Mouse (Mus musculus) megakaryocyte-erythroid progenitor cell, adult 5-6 weeks (primary cell): ENCODE results near the gene Cdkl2. TPM values are rescaled to one million over a fixed set of nuclear protein-coding genes. Genes with fewer than 3 reads are reported as not detected.

ENCODE experiments used
- ATAC-seq: replicated peaks from 2 replicates; pipeline ENCODE4 v1.8.0; 2016; ENCODE audit warnings: mild to moderate bottlenecking, inconsistent platforms; ENCODE audit not compliant: severe bottlenecking, poor library complexity, low FRiP score, low TSS enrichment
- total RNA-seq, 2 experiments: library from RNA; stranded (forward) in 1 of 2; stranded (reverse) in 1 of 2; fragments of 200-1000, 215-1000 nt in 1 of 2; fragments of >200 nt in 1 of 2; fragmentation: Nextera tagmentation in 1 of 2; gene quantifications; 2 replicates each; pipeline ENCODE4 v1.2.3; 2014 to 2017

Gene Cdkl2
- total RNA-seq, 2 experiments from 2014 or later = 0.14 TPM; not detected in 1

DNA sequence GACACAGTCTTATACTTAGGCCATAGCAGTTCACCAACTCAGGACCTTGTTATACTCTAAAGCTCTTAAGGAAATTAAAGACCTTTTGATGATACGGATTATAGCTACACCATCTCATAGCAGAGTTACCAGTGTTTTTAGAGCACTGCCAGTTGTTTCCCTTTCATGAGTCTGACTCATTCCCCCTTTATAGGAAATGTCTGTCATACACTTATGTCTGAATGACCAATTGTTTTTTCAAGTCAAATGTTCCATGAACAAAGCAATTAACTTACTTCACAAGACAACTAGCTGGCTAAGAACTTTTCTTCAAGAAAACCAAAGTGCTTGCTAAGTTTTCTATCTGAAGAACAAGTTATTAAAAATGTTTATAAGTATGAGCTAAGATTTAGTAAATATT is 83.7 kb downstream of the Cdkl2 start:
- no peak for ATAC-seq

- no peak for ATAC-seq
These were observed 84.6 kb downstream of the Cdkl2 start for GRCm38 (mm10) chr5:91959096-91959495.

- ATAC-seq = peak; percentile 53
These were observed 86.5 kb downstream of the Cdkl2 start for GRCm38 (mm10) chr5:91956991-91957760.

Other genes with a start within 250 kb of the Cdkl2 start
- gene Rchy1, start 80.8 kb downstream of the Cdkl2 start, total RNA-seq (2014; fragmentation: Nextera tagmentation) = 46.6 and 56.5 TPM in 2 replicates
- gene Rchy1, start 80.8 kb downstream of the Cdkl2 start, total RNA-seq (2017) = 60.0 and 64.2 TPM in 2 replicates
- not detected in 2 replicates for gene Odaph, start 56.4 kb downstream of the Cdkl2 start, total RNA-seq (2014; fragmentation: Nextera tagmentation)
- 1.2 TPM in 1 of 2 replicates, not detected in the other for gene Odaph, start 56.4 kb downstream of the Cdkl2 start, total RNA-seq (2017)
- gene G3bp2, start 39.8 kb upstream of the Cdkl2 start, total RNA-seq (2014; fragmentation: Nextera tagmentation) = 58.2 and 67.8 TPM in 2 replicates
- gene G3bp2, start 39.8 kb upstream of the Cdkl2 start, total RNA-seq (2017) = 89.5 and 117 TPM in 2 replicates
- 39.3 and 42.0 TPM in 2 replicates for gene Uso1, start 94.1 kb upstream of the Cdkl2 start, total RNA-seq (2014; fragmentation: Nextera tagmentation)
- gene Uso1, start 94.1 kb upstream of the Cdkl2 start, total RNA-seq (2017) = 12.2 and 13.4 TPM in 2 replicates
- not detected in 2 replicates for gene U90926, start 171.5 kb upstream of the Cdkl2 start, total RNA-seq (2014; fragmentation: Nextera tagmentation)
- not detected in 2 replicates for gene U90926, start 171.5 kb upstream of the Cdkl2 start, total RNA-seq (2017)
- not detected in 2 replicates for gene Ppef2, start 212.4 kb upstream of the Cdkl2 start, total RNA-seq (2014; fragmentation: Nextera tagmentation)
- gene Ppef2, start 212.4 kb upstream of the Cdkl2 start, total RNA-seq (2017) = not detected in 2 replicates
- gene Naaa, start 234.3 kb upstream of the Cdkl2 start, total RNA-seq (2014; fragmentation: Nextera tagmentation) = 1.1 and 2.9 TPM in 2 replicates
- gene Naaa, start 234.3 kb upstream of the Cdkl2 start, total RNA-seq (2017) = 2.1 and 5.6 TPM in 2 replicates